In genomic region chr16:22563594-22563993, GRCm38 (mm10) we compare ENCODE assay signal across 22 mouse cellular contexts.
DNase-seq lines count a peak whose midpoint lies in the region; ATAC-seq and TF ChIP-seq lines count a peak whose summit lies in the region.
"Had no signal": no experiment of that assay in that cellular context is flagged by ENCODE, and none has a peak within 500 bp of the region (broad histone marks: within the 10 kb centered on the region; RNA-seq: fewer than 3 reads in every experiment).

No protein-coding gene starts in this region.

- H3K27me3 ChIP-seq in heart, embryonic 11.5 days (ENCODE audit: control insufficient read depth, insufficient read depth, low read length) = no peaks in the 10 kb centered on the region
- 0 out of 2 replicates have a peak, but pooled peaks cover 2% of the 10 kb centered on the region for H3K27me3 ChIP-seq in heart, embryonic 15.5 days
- no peaks in the 10 kb centered on the region for H3K27me3 ChIP-seq in hindbrain, postnatal 0 days (ENCODE audit: insufficient read depth, low read length)
- no peaks in the 10 kb centered on the region for H3K27me3 ChIP-seq in hindbrain, embryonic 11.5 days (ENCODE audit: control insufficient read depth, insufficient read depth, low read length)
- H3K27me3 ChIP-seq: forebrain, embryonic 13.5 days had no signal

- H3K36me3 ChIP-seq in heart, embryonic 11.5 days (ENCODE audit: control insufficient read depth, insufficient read depth, low read length) = no peaks in the 10 kb centered on the region
- H3K36me3 ChIP-seq in heart, embryonic 15.5 days = no peaks in the 10 kb centered on the region
- no peaks in the 10 kb centered on the region for H3K36me3 ChIP-seq in hindbrain, postnatal 0 days (ENCODE audit: insufficient read depth, low read length)
- H3K36me3 ChIP-seq in hindbrain, embryonic 11.5 days (ENCODE audit: control insufficient read depth, insufficient read depth, low read length) = no peaks in the 10 kb centered on the region
- H3K36me3 ChIP-seq: forebrain, embryonic 10.5 days; hindbrain, embryonic 13.5 days had no signal

- no peak overlapping the region for H3K9ac ChIP-seq in heart, embryonic 11.5 days (ENCODE audit: low read depth, low read length)
- H3K9ac ChIP-seq in heart, embryonic 15.5 days = no peak overlapping the region
- 0 out of 2 replicates have a peak overlapping the region, but pooled peaks have one; percentile 17 for H3K9ac ChIP-seq in hindbrain, postnatal 0 days (replicated peaks; ENCODE audit: low read length)
- no peak overlapping the region for H3K9ac ChIP-seq in hindbrain, embryonic 11.5 days (ENCODE audit: low read depth, low read length)
- H3K9ac ChIP-seq: forebrain, embryonic 13.5 days; hindbrain, embryonic 13.5 days had no signal

- no peaks in the 10 kb centered on the region for H3K9me3 ChIP-seq in heart, embryonic 11.5 days (replicated peaks; ENCODE audit: control insufficient read depth, low read length)
- H3K9me3 ChIP-seq in heart, embryonic 15.5 days (replicated peaks) = no peaks in the 10 kb centered on the region
- no peaks in the 10 kb centered on the region for H3K9me3 ChIP-seq in hindbrain, postnatal 0 days (ENCODE audit: low read length)
- no peaks in the 10 kb centered on the region for H3K9me3 ChIP-seq in hindbrain, embryonic 11.5 days (ENCODE audit: control insufficient read depth, low read length)
- H3K9me3 ChIP-seq: forebrain, embryonic 10.5 days; forebrain, embryonic 13.5 days; hindbrain, embryonic 13.5 days had no signal

- H3K27ac ChIP-seq in heart, embryonic 11.5 days (ENCODE audit: low read depth, low read length) = peak overlapping the region; percentile 86; the same call in 1 of the 2 replicates
- peak overlapping the region; percentile 82 for H3K27ac ChIP-seq in heart, embryonic 15.5 days
- H3K27ac ChIP-seq in hindbrain, postnatal 0 days = no peak overlapping the region
- H3K27ac ChIP-seq in hindbrain, embryonic 11.5 days (ENCODE audit: low read depth, low read length) = no peak overlapping the region
- H3K27ac ChIP-seq: forebrain, embryonic 10.5 days; forebrain, embryonic 13.5 days; hindbrain, embryonic 13.5 days had no signal

- no peak for DNase-seq in heart, postnatal 4 days
- no peak for DNase-seq in heart, postnatal 10 days
- DNase-seq in hindbrain, postnatal 0 days (ENCODE audit: low spot score) = no peak
- DNase-seq in hindbrain, embryonic 11.5 days (ENCODE audit: low spot score) = no peak
- DNase-seq: adrenal gland, adult 8-10 months; adrenal gland, postnatal 25 days; cerebellum, adult 11-12 months; cerebellum, adult 8-10 months; cerebellum, postnatal 36 days; gastrocnemius, postnatal 10 days; gastrocnemius, postnatal 36 days had no signal

- no peak overlapping the region for H3K4me3 ChIP-seq in heart, embryonic 11.5 days (ENCODE audit: low read depth, low read length)
- no peak overlapping the region for H3K4me3 ChIP-seq in heart, embryonic 15.5 days
- no peak overlapping the region for H3K4me3 ChIP-seq in hindbrain, postnatal 0 days (ENCODE audit: low read length)
- no peak overlapping the region for H3K4me3 ChIP-seq in hindbrain, embryonic 11.5 days (ENCODE audit: low read depth, low read length)
- H3K4me3 ChIP-seq: forebrain, embryonic 10.5 days; forebrain, embryonic 13.5 days; hindbrain, embryonic 13.5 days had no signal

- H3K4me1 ChIP-seq in heart, embryonic 11.5 days (ENCODE audit: control insufficient read depth, insufficient read depth, low read length) = peaks cover 2% of the 10 kb centered on the region; the same call in 1 of the 2 replicates
- H3K4me1 ChIP-seq in heart, embryonic 15.5 days (replicated peaks) = peaks cover 10% of the 10 kb centered on the region; the same call in 1 of the 2 replicates
- no peaks in the 10 kb centered on the region for H3K4me1 ChIP-seq in hindbrain, postnatal 0 days (ENCODE audit: insufficient read depth, low read length)
- no peaks in the 10 kb centered on the region for H3K4me1 ChIP-seq in hindbrain, embryonic 11.5 days (replicated peaks; ENCODE audit: control insufficient read depth, insufficient read depth, low read length)
- H3K4me1 ChIP-seq: forebrain, embryonic 10.5 days; forebrain, embryonic 13.5 days; hindbrain, embryonic 13.5 days had no signal

- TF ChIP-seq CTCF in hindbrain, postnatal 0 days (IDR thresholded peaks at IDR 0.05; ENCODE audit: low read depth) = no peak

- no peak overlapping the region for H3K4me2 ChIP-seq in heart, embryonic 11.5 days
- no peak overlapping the region for H3K4me2 ChIP-seq in heart, embryonic 15.5 days
- H3K4me2 ChIP-seq in hindbrain, postnatal 0 days (ENCODE audit: low read depth, low read length) = no peak overlapping the region
- H3K4me2 ChIP-seq in hindbrain, embryonic 11.5 days (replicated peaks; ENCODE audit: low read depth, low read length) = no peak overlapping the region
- H3K4me2 ChIP-seq: forebrain, embryonic 13.5 days; hindbrain, embryonic 13.5 days had no signal

- ATAC-seq in heart, embryonic 11.5 days (replicated peaks; ENCODE audit: insufficient number of reproducible peaks, low FRiP score, low TSS enrichment) = no peak
- no peak for ATAC-seq in heart, embryonic 15.5 days (replicated peaks; ENCODE audit: insufficient number of reproducible peaks, insufficient read depth, low FRiP score, low read depth)
- no peak for ATAC-seq in hindbrain, postnatal 0 days
- ATAC-seq in hindbrain, embryonic 11.5 days (ENCODE audit: low FRiP score) = no peak
- ATAC-seq: activated CD4-positive, CD25-positive, alpha-beta regulatory T cell, adult 4 months; CD4-positive, CD25-positive, alpha-beta regulatory T cell, adult 4 months; forebrain, embryonic 13.5 days; forebrain, embryonic 16.5 days; hindbrain, embryonic 16.5 days; inflammation-experienced regulatory T-cells, adult 6 months; intestine, embryonic 16.5 days had no signal

- intact Hi-C loops in heart, postnatal 10 days (cut with DNase I) = loop anchor here (10.0 kb wide), 1 partner anchor 481 kb away; no protein-coding TSS in a partner anchor

Comparison
In these comparisons a context has a peak if more than half of its experiments do, and no peak if none do; other contexts are left out.
1. H3K27ac ChIP-seq: peak in heart, embryonic 11.5 days (single experiment) and heart, embryonic 15.5 days (single experiment); none in hindbrain, postnatal 0 days (single experiment) and hindbrain, embryonic 11.5 days (single experiment).